Mouse (Mus musculus): ENCODE measurements at regions not wholly inside any gene's neighbourhood (a gene's known extent, or its start where the extent isn't known, plus 50 kb on each side); places are given as distances from the start of the nearest gene placed in this dataset.

- Histone ChIP-seq H3K4me1 (ENCODE audit: control insufficient read depth in 1 of 2, insufficient read depth in 2 of 2, low read length in 2 of 2) (no peaks in the 10 kb centered on the region), H3K4me3 (ENCODE audit: control insufficient read depth in 1 of 2, insufficient read depth in 1 of 2, low read depth in 2 of 2, low read length in 2 of 2) (no peak overlapping the region), H3K27ac (ENCODE audit: control insufficient read depth, low read depth, low read length) (no peak overlapping the region), H3K36me3 (ENCODE audit: control insufficient read depth in 1 of 2, insufficient read depth in 2 of 2, low read length in 2 of 2) (no peaks in the 10 kb centered on the region), H3K79me2 (ENCODE audit: control insufficient read depth, insufficient read depth, low read length, poor library complexity) (no peaks in the 10 kb centered on the region), H3K9me3 (replicated peaks; ENCODE audit: insufficient read depth, low read length) (no peaks in the 10 kb centered on the region), H3K27me3 (ENCODE audit: control insufficient read depth in 1 of 2, insufficient read depth in 2 of 2, low read length in 2 of 2) (no peaks in the 10 kb centered on the region), H3K9ac (ENCODE audit: control insufficient read depth, low read depth, low read length, poor library complexity, severe bottlenecking) (no peak overlapping the region)
- no peak for TF ChIP-seq POLR2AphosphoS2 (IDR thresholded peaks at IDR 0.05; ENCODE audit: low read length)
- no peak for TF ChIP-seq MAZ (IDR thresholded peaks at IDR 0.05; ENCODE audit: low read depth, low read length)
- no peak for TF ChIP-seq CTCF (IDR thresholded peaks at IDR 0.05 in 2 of 3, conservative IDR thresholded peaks at IDR 0.05 in 1 of 3; ENCODE audit: control insufficient read depth in 1 of 3, insufficient read depth in 1 of 3, low read depth in 2 of 3, low read length in 3 of 3, poor library complexity in 1 of 3, severe bottlenecking in 1 of 3)
- TF ChIP-seq MAFK (IDR thresholded peaks at IDR 0.05; ENCODE audit: borderline replicate concordance, low read depth, low read length): no peak
- TF ChIP-seq SIN3A (IDR thresholded peaks at IDR 0.05; ENCODE audit: low read length): no peak
- no peak for TF ChIP-seq GABPA (IDR thresholded peaks at IDR 0.05; ENCODE audit: low read depth, low read length)
- no peak for TF ChIP-seq USF1 (IDR thresholded peaks at IDR 0.05; ENCODE audit: low read depth, low read length)
- DNase-seq (ENCODE audit: low read depth, low spot score): no peak
Observed at GRCm38 (mm10) chr5:46707021-46707420, 849.6 kb upstream of the Lcorl start.

- H3K9ac ChIP-seq (ENCODE audit: control insufficient read depth, low read depth, low read length, poor library complexity, severe bottlenecking): no peak overlapping the region
- no peak overlapping the region for H3K27ac ChIP-seq (ENCODE audit: control insufficient read depth, low read depth, low read length)
- H3K9me3 ChIP-seq (replicated peaks; ENCODE audit: insufficient read depth, low read length): no peaks in the 10 kb centered on the region
- no peaks in the 10 kb centered on the region for H3K27me3 ChIP-seq (ENCODE audit: control insufficient read depth in 1 of 2, insufficient read depth in 2 of 2, low read length in 2 of 2)
- TF ChIP-seq GATA1 (IDR thresholded peaks at IDR 0.05; ENCODE audit: low read depth, low read length) (no peak), USF2 (IDR thresholded peaks at IDR 0.05; ENCODE audit: borderline replicate concordance in 1 of 2, insufficient read depth in 1 of 2, low read depth in 1 of 2, low read length in 2 of 2) (no peak)
- peaks cover 0 to 28% of the 10 kb centered on the region in 2 experiments; a peak in 2 of 4 replicates for H3K36me3 ChIP-seq (ENCODE audit: control insufficient read depth in 1 of 2, insufficient read depth in 2 of 2, low read length in 2 of 2)
- no peak for DNase-seq (ENCODE audit: low read depth, low spot score)
- H3K79me2 ChIP-seq (ENCODE audit: control insufficient read depth, insufficient read depth, low read length, poor library complexity): no peaks in the 10 kb centered on the region
- peaks cover 9 to 21% of the 10 kb centered on the region in 2 experiments for H3K4me1 ChIP-seq (ENCODE audit: control insufficient read depth in 1 of 2, insufficient read depth in 2 of 2, low read length in 2 of 2)
- H3K4me3 ChIP-seq (ENCODE audit: control insufficient read depth in 1 of 2, insufficient read depth in 1 of 2, low read depth in 2 of 2, low read length in 2 of 2): no peak overlapping the region
Observed at GRCm38 (mm10) chr5:46678007-46678406, 820.6 kb upstream of the Lcorl start.

GRCm38 (mm10) chr5:46674810-46675502 is 817.5 kb upstream of the Lcorl start:
- Histone ChIP-seq H3K4me3 (ENCODE audit: control insufficient read depth in 1 of 2, insufficient read depth in 1 of 2, low read depth in 2 of 2, low read length in 2 of 2) (no peak overlapping the region), H3K79me2 (ENCODE audit: control insufficient read depth, insufficient read depth, low read length, poor library complexity) (no peaks in the 10 kb centered on the region), H3K27ac (ENCODE audit: control insufficient read depth, low read depth, low read length) (no peak overlapping the region), H3K9ac (ENCODE audit: control insufficient read depth, low read depth, low read length, poor library complexity, severe bottlenecking) (no peak overlapping the region), H3K27me3 (ENCODE audit: control insufficient read depth in 1 of 2, insufficient read depth in 2 of 2, low read length in 2 of 2) (no peaks in the 10 kb centered on the region), H3K9me3 (replicated peaks; ENCODE audit: insufficient read depth, low read length) (no peaks in the 10 kb centered on the region), H3K4me1 (ENCODE audit: control insufficient read depth in 1 of 2, insufficient read depth in 2 of 2, low read length in 2 of 2) (peaks cover 12 to 31% of the 10 kb centered on the region in 2 experiments), H3K36me3 (ENCODE audit: control insufficient read depth in 1 of 2, insufficient read depth in 2 of 2, low read length in 2 of 2) (peaks cover 0 to 42% of the 10 kb centered on the region in 2 experiments; a peak in 2 of 4 replicates)
- TF ChIP-seq TCF12 (IDR thresholded peaks at IDR 0.05; ENCODE audit: low read depth, low read length) (peak; percentile 59; the same call in 1 of the 2 replicates), GATA1 (IDR thresholded peaks at IDR 0.05; ENCODE audit: low read depth, low read length) (peak; percentile 70), ELF1 (IDR thresholded peaks at IDR 0.05; ENCODE audit: low read depth, low read length) (no peak), EP300 (IDR thresholded peaks at IDR 0.05; ENCODE audit: low read depth in 1 of 2, low read length in 2 of 2) (peak; percentile 65 to 67), TBP (IDR thresholded peaks at IDR 0.05; ENCODE audit: low read depth, low read length) (peak; percentile 92), NELFE (IDR thresholded peaks at IDR 0.05; ENCODE audit: low read depth, low read length) (no peak), ETS1 (IDR thresholded peaks at IDR 0.05; ENCODE audit: low read depth, low read length) (no peak), MEF2A (IDR thresholded peaks at IDR 0.05; ENCODE audit: extremely low read depth, insufficient replicate concordance, low read depth, low read length, poor library complexity, severe bottlenecking) (no peak), ZNF384 (IDR thresholded peaks at IDR 0.05; ENCODE audit: low read depth, low read length) (no peak), ZMIZ1 (IDR thresholded peaks at IDR 0.05; ENCODE audit: low read depth, low read length) (no peak), POLR2AphosphoS2 (IDR thresholded peaks at IDR 0.05; ENCODE audit: low read length) (no peak)
- DNase-seq (ENCODE audit: low read depth, low spot score): peak; percentile 53
